Mouse (Mus musculus): ENCODE data around the gene Il33.

Il33 gene

DNA sequence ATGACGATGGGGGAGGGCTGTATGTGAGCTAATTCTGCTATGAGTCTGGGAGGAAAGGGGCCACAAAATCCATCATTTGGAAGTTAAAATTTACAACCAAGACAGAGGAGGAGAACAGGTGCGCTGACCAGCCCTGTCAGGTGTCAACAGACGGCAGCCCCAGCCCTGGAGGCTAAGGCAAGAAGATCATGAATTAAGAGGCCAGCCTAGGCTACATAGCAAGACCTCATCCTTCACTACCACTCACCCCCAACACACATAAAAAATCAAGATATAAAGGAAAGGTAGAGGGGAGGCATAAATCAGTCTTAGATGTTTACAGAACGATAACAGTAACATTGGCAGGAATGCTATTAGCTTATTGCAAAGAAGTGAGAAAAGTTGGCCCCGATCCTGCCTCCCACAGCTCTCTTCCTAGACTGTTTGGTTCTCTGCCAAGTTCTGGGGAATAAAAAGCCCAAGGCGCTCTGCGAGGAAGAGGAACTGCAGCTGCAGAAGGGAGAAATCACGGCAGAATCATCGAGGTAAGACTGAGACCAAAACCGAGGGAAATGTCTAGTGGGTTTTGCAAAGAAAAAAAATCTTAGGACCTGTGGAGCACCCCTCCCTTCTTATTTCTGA, at the start of gene Il33:
Gene Il33 (plus strand): TSS at position 477 of the 621 bp plus-strand sequence.
- peak; percentile 84 to 87 for DNase-seq

DNA sequence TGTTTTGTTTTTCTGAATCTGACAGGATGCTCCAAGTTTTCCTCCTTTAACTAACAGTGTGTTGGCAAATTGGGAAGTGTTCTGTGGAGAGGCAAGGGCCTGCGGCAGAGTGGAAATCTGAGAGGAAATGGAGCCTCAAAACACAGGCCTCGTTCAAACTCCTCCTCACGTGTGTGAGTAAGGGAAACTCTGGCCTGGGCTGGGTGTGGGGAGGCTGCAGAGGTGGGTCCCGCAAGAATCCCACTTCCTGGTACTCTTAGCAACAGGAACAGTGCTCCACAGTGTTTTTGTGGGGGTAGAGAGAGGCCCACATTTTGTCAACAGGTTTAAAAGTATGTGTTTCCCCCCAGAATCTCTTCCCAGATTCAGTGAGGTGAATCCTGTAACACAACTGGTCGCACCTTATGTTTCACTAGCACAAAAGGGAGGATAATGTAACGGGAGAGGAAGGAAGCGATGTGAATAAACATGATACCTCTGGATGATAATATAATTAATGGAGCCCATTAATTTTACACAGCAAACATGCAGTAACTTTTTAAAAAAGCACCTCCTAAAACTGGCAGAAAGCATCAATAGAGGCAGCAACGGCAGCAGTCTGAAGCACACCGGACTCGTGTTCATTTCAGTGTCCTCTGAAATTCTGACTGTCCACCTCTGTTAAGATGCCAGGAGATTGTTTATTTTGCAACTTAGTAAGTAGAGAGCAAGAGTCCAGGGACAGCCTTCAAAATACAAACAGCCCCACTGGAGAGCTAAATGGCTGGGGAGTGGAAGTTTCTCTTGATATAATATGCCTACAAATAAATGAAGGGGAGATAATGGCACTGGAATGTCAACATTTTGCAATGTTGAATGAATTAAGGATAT, 47.3 kb upstream of the Il33 start:
- DNase-seq = no peak

GRCm38 (mm10) chr19:29878896-29879504, 45.9 kb upstream of the Il33 start:
- DNase-seq = peak; percentile 25 to 50

- no peak for DNase-seq
These were observed 44.0 kb upstream of the Il33 start for GRCm38 (mm10) chr19:29880918-29881317.

GRCm38 (mm10) chr19:29882696-29883095, 42.2 kb upstream of the Il33 start:
- DNase-seq = peak; percentile 28 to 48

DNA sequence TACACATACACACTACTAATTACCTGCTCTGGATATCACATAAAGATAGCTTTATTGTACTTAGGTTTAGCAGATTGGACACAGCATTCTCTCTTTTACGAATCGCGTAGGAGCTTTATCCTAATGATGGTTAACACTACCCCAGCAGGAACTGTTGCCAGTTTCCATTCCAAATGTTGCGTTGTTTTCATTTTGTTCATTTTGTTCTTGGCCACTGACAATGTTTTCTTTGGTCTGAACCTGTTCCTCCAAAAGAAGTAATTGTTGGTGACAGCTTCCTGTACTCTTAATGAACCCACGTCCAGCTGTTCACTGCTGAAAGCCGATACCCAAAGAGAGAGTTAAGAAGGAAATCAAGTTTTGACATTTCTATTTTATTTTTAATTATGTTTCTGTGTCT, 39.4 kb upstream of the Il33 start:
- DNase-seq = no peak

DNA sequence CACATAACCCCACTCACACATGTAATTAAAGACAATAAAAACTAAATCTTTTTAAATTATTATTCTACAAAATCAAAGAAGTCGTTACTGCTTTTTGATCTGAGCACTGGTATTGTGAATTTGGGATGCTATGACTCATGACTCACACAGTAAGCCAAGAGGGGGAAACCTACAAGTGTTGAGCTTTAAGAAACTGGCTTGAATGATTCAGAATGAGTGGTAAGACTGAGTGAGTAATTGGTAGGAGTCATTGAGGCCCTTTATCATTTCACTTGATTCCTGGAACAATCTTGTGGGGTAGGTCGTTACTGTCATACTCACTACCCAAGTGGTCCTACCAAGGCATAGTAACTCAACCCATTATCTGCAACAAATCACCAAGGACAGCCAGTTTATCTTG, 37.4 kb upstream of the Il33 start:
- DNase-seq = no peak

GRCm38 (mm10) chr19:29888946-29889345, 36.0 kb upstream of the Il33 start:
- DNase-seq = no peak

DNA sequence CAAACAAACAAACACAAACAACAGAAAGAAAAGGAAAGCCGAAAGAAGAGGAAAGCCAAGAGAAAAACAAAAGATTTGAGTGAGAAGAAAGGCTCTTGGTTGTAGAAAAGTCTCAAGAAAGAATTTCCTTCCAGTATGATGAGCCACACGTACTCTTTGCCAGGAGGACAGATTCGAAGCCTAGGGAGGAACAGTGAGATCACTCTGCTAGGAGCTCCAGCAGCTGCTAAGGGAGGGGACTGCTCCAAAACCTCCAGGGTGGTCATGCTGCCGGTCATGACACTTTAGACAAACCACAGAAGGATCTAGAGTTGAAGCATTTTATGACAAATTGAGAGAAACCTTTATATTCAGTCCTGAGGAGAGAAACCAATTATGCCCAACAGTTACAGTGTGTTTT, 32.9 kb upstream of the Il33 start:
- no peak for DNase-seq

DNA sequence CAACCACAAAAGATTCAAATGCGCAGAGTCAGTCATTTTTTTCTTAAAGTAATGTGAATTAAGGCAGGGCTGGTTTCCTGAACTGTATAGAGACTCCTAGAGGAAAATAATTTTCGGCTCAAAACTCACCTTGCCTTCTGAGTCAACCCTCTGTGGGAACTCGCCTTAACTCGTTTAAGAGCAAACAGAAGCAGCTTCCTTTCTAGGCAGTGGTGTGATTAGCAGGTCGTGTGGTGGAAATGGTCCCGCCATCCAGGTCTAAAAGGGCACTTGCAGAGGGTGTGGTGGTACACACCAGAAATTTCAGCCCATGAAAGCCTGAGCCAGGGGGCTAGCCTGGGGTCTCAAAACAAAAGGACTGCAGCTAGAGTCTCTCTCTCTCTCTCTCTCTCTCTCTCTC, 32.1 kb upstream of the Il33 start:
- DNase-seq = no peak

- DNase-seq = no peak
These were observed 31.1 kb upstream of the Il33 start for GRCm38 (mm10) chr19:29893718-29894273.

GRCm38 (mm10) chr19:29894381-29894780, 30.5 kb upstream of the Il33 start:
- no peak for DNase-seq

DNA sequence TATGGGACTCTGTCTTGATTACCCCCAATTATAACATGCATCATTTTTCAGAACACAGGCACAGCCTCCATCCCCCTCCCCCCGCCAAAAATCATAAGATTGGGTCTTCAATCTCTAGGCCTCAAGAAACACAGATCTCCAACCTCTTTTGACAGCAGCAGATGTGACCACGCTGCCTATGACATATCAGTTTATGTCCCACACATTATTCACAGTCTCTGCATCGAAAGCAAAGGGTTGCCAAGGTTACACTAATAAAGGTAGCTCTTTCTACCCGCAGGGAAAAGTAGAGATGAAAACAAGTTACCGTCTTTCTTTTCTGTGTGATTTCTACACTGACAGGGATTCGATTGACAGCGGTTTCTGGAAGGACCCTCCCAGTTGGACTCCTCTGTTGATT, 29.9 kb upstream of the Il33 start:
- no peak for DNase-seq

DNA sequence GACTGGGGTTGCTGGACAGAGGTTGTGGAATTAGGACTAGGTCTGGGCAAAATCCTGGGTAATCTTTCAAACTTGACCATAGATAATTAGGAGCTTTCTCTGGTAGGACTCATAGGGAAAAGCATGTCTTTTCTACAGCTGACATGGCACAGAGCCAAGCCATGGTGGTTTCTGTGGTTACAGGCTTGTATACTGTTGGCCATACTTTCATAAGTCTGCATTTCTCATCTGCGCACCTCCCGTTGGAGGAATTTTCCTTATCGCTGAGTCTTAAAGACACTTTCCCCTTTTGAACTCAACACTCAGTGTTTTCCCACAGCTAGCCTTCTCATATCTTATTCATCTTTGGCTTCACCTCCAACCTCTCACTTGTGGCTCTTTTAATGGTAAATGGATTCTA, 24.6 kb upstream of the Il33 start:
- DNase-seq = no peak

GRCm38 (mm10) chr19:29902343-29903070, 22.4 kb upstream of the Il33 start:
- no peak for DNase-seq

- no peak for DNase-seq
These were observed 19.0 kb upstream of the Il33 start for GRCm38 (mm10) chr19:29905896-29906295.

DNA sequence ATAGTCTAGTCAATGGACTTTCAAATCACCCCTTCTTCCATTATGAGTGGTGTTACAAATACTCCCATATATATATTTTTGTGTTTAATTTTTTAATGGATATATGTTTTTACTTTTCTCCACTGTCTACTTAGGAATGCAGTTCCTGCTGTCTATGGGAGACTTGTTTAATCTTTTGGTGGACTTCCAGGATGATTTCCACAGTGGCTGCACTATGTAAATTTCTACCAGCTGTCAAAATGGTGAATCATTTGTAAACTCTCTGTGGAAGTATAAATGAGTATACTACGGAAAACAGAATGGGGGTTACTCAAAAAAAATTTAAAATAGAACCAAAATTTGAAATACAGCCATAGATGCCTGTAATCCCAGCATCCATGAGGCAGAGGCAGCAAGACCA, 15.7 kb upstream of the Il33 start:
- DNase-seq = no peak

GRCm38 (mm10) chr19:29911919-29912318, 13.0 kb upstream of the Il33 start:
- DNase-seq = no peak

- no peak for DNase-seq
These were observed 7.5 kb upstream of the Il33 start for GRCm38 (mm10) chr19:29917421-29917820.

DNA sequence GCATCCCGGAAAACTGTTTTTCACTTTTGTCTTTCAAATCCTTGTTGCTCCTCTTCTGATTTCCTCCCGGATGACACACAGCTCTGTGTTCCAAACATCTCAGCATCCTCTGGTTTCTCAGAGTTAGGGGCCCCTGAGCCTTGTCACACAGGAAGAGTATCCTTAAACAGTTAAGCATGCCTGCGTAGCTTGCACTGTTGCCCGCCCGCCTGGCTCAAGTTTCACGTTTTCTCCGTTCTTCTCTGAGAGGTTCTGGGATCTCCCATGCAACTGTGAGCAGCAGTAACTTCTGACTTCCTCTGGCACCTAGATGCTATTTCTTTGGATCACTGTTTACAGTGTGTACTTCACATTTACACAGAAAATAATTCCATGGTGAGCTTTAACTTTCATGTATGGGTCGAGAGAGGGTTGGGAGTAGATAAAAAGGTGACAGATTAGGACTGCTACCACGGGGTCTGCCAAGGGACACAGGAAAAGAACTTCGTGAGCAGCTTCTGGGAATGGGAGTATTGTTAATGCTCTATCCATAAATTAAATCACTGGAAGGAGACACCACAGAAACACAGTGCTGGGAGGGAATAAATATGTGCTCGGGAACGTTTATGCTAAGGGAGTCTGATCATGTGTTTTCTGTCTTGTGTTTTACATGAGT, 1.3 kb downstream of the Il33 start:
- peak; percentile 41 to 56 for DNase-seq

DNA sequence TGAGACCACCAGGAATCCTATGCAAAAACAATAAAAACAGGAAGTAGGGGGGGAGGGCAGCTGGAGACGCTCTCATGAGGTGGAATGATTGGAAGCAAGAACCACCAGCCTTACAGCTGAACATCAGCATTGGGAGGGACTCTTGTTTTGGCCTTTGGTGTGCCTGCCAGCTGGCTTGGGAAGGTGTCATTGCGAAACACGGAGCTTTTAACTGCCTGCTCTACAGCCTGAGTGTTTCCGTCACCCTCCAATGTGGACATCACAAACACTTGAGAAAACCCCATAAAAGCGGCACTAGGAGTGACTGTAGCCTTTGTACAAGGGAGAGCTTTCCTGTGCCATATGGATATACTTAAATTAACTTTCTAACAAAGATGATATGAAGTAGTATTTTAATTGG, 5.4 kb downstream of the Il33 start:
- DNase-seq = peak; percentile 55 to 66

GRCm38 (mm10) chr19:29937445-29937844, 12.5 kb downstream of the Il33 start:
- peak; percentile 31 to 74 for DNase-seq
